Mouse (Mus musculus) CD4-positive, CD25-positive, alpha-beta regulatory T cell (primary cell): ENCODE data around the gene Gm15293. TPM values are rescaled to one million over a fixed set of nuclear protein-coding genes. Genes with fewer than 3 reads are reported as not detected.

Source experiments
- polyA plus RNA-seq: library from polyadenylated mRNA; unstranded; fragments of 100-300 nt; shearing (Covaris generic); gene quantifications from one replicate; pipeline ENCODE4 v1.2.1, GENCODE M21; 2017

Gene Gm15293
- polyA plus RNA-seq: not detected

GRCm38 (mm10) chr8:21201261-21201660, at the start of gene Gm15293:
Gm15293 (plus strand) TSS chr8:21201561.

GRCm38 (mm10) chr8:21161977-21162376, 39.4 kb upstream of the Gm15293 start, which contains the start of gene Defa22:
Defa22 (plus strand) TSS chr8:21162277.

GRCm38 (mm10) chr8:21191314-21191713, 10.0 kb upstream of the Gm15293 start, which contains the start of gene Defa31:
Defa31 (plus strand) TSS chr8:21191614.

Other genes with a start within 250 kb of the Gm15293 start
- not detected for gene Defa21, start 176.0 kb upstream of the Gm15293 start, polyA plus RNA-seq
- not detected for gene Defa23, start 146.5 kb upstream of the Gm15293 start, polyA plus RNA-seq
- gene Defa35, start 136.5 kb upstream of the Gm15293 start, polyA plus RNA-seq: not detected
- gene Defa25, start 117.1 kb upstream of the Gm15293 start, polyA plus RNA-seq: not detected
- gene Gm14851, start 105.5 kb upstream of the Gm15293 start, polyA plus RNA-seq: not detected
- not detected for gene Defa30, start 66.9 kb upstream of the Gm15293 start, polyA plus RNA-seq
- not detected for gene Defa22, start 39.3 kb upstream of the Gm15293 start, polyA plus RNA-seq
- gene Defa31, start 9.9 kb upstream of the Gm15293 start, polyA plus RNA-seq: not detected
- not detected for gene Gm15292, start 48.2 kb downstream of the Gm15293 start, polyA plus RNA-seq
- not detected for gene Defa27, start 114.0 kb downstream of the Gm15293 start, polyA plus RNA-seq
- gene Defa29, start 125.5 kb downstream of the Gm15293 start, polyA plus RNA-seq: not detected
- not detected for gene Defa2, start 177.0 kb downstream of the Gm15293 start, polyA plus RNA-seq
- gene Defa33, start 190.2 kb downstream of the Gm15293 start, polyA plus RNA-seq: not detected
- gene Defa36, start 225.8 kb downstream of the Gm15293 start, polyA plus RNA-seq: not detected